Mouse (Mus musculus) MEL (cell line): ENCODE results near the gene Gata2. TPM values are rescaled to one million over a fixed set of nuclear protein-coding genes. Genes with fewer than 3 reads are reported as not detected.

Source experiments
- DNase-seq: peaks from one replicate; pipeline ENCODE4 v3.0.0; 2011; ENCODE audit warnings: low read depth, low spot score
- H3K27ac ChIP-seq: 2 replicates; pipeline ENCODE4 v1.5.1; 2012; ENCODE audit warnings: low read depth, mild to moderate bottlenecking, control low read depth, low read length, moderate library complexity; ENCODE audit not compliant: control insufficient read depth
- H3K27me3 ChIP-seq, 2 experiments: fragments of 150-350 bp in 1 of 2; sonication (generic) in 1 of 2; 2 replicates each; pipeline ENCODE4 v1.6.1; 2012; ENCODE audit warnings: low read length in 2 of 2, mild to moderate bottlenecking in 2 of 2, improper control_type of control experiment in 1 of 2, moderate library complexity in 1 of 2; ENCODE audit not compliant: insufficient read depth in 2 of 2, control insufficient read depth in 1 of 2
- H3K36me3 ChIP-seq, 2 experiments: 2 replicates each; pipeline ENCODE4 v1.6.1; 2012 to 2014; ENCODE audit warnings: low read length in 2 of 2, improper control_type of control experiment in 1 of 2, inconsistent platforms in 1 of 2, mild to moderate bottlenecking in 1 of 2; ENCODE audit not compliant: insufficient read depth in 2 of 2, control insufficient read depth in 1 of 2
- H3K4me1 ChIP-seq, 2 experiments: fragments of 150-350 bp in 1 of 2; sonication (generic) in 1 of 2; 2 replicates each; pipeline ENCODE4 v1.6.1; 2012; ENCODE audit warnings: low read length in 2 of 2, improper control_type of control experiment in 1 of 2, mild to moderate bottlenecking in 1 of 2; ENCODE audit not compliant: insufficient read depth in 2 of 2, control insufficient read depth in 1 of 2
- H3K4me3 ChIP-seq, 2 experiments: fragments of 150-350 bp in 1 of 2; sonication (generic) in 1 of 2; 2 replicates each; pipeline ENCODE4 v1.5.1; 2012; ENCODE audit warnings: low read depth in 2 of 2, low read length in 2 of 2, mild to moderate bottlenecking in 2 of 2, moderate library complexity in 2 of 2, control low read depth in 1 of 2, improper control_type of control experiment in 1 of 2; ENCODE audit not compliant: control insufficient read depth in 1 of 2, insufficient read depth in 1 of 2
- H3K79me2 ChIP-seq: 2 replicates; pipeline ENCODE4 v1.6.1; 2012; ENCODE audit warnings: mild to moderate bottlenecking, low read length, moderate library complexity; ENCODE audit not compliant: control insufficient read depth, poor library complexity, insufficient read depth
- H3K9ac ChIP-seq: 2 replicates; pipeline ENCODE4 v1.6.1; 2012; ENCODE audit warnings: low read depth, mild to moderate bottlenecking, control low read depth, low read length, moderate library complexity; ENCODE audit not compliant: control insufficient read depth, poor library complexity, severe bottlenecking
- H3K9me3 ChIP-seq: fragments of 150-350 bp; sonication (generic); replicated peaks from 2 replicates; pipeline ENCODE4 v1.6.1; 2012; ENCODE audit warnings: mild to moderate bottlenecking, low read length, improper control_type of control experiment, moderate library complexity; ENCODE audit not compliant: insufficient read depth
- BHLHE40 ChIP-seq: IDR thresholded peaks from 2 replicates; pipeline ENCODE4 v1.6.1; 2012; ENCODE audit warnings: low read depth, mild to moderate bottlenecking, inconsistent platforms, low read length, improper control_type of control experiment, borderline replicate concordance
- CHD1 ChIP-seq: IDR thresholded peaks from 2 replicates; pipeline ENCODE4 v1.6.1; 2012; ENCODE audit warnings: low read depth, mild to moderate bottlenecking, inconsistent platforms, low read length, improper control_type of control experiment
- E2F4 ChIP-seq: IDR thresholded peaks from 2 replicates; pipeline ENCODE4 v1.6.1; 2011; ENCODE audit warnings: low read depth, low read length, improper control_type of control experiment, borderline replicate concordance
- GABPA ChIP-seq: IDR thresholded peaks from 2 replicates; pipeline ENCODE4 v1.6.1; 2012; ENCODE audit warnings: low read depth, mild to moderate bottlenecking, inconsistent platforms, low read length, improper control_type of control experiment, moderate library complexity
- GATA1 ChIP-seq: IDR thresholded peaks from 2 replicates; pipeline ENCODE4 v1.6.1; 2011; ENCODE audit warnings: low read depth, low read length, improper control_type of control experiment
- KAT2A ChIP-seq: conservative IDR thresholded peaks from 2 replicates; pipeline ENCODE4 v1.6.1; 2012; ENCODE audit warnings: low read depth, low read length, improper control_type of control experiment, inconsistent platforms
- MAFK ChIP-seq: IDR thresholded peaks from 2 replicates; pipeline ENCODE4 v1.6.1; 2011; ENCODE audit warnings: low read depth, mild to moderate bottlenecking, low read length, improper control_type of control experiment, borderline replicate concordance
- MAZ ChIP-seq: IDR thresholded peaks from 2 replicates; pipeline ENCODE4 v1.6.1; 2012; ENCODE audit warnings: low read depth, mild to moderate bottlenecking, inconsistent platforms, low read length, improper control_type of control experiment
- MEF2A ChIP-seq: IDR thresholded peaks from 2 replicates; pipeline ENCODE4 v1.6.1; 2014; ENCODE audit warnings: low read depth, mild to moderate bottlenecking, inconsistent platforms, low read length, improper control_type of control experiment; ENCODE audit not compliant: poor library complexity, insufficient replicate concordance, severe bottlenecking; ENCODE audit errors: extremely low read depth
- MXI1 ChIP-seq: IDR thresholded peaks from 2 replicates; pipeline ENCODE4 v1.6.1; 2011; ENCODE audit warnings: mild to moderate bottlenecking, low read depth, low read length, improper control_type of control experiment
- MYB ChIP-seq: IDR thresholded peaks from 2 replicates; pipeline ENCODE4 v1.6.1; 2011; ENCODE audit warnings: mild to moderate bottlenecking, low read depth, low read length, improper control_type of control experiment
- MYC ChIP-seq: IDR thresholded peaks from 2 replicates; pipeline ENCODE4 v1.6.1; 2011; ENCODE audit warnings: low read depth, mild to moderate bottlenecking, low read length, improper control_type of control experiment, moderate library complexity
- NELFE ChIP-seq: IDR thresholded peaks from 2 replicates; pipeline ENCODE4 v1.6.1; 2011; ENCODE audit warnings: low read depth, low read length, improper control_type of control experiment
- NRF1 ChIP-seq: IDR thresholded peaks from 2 replicates; pipeline ENCODE4 v1.6.1; 2014; ENCODE audit warnings: low read depth, mild to moderate bottlenecking, inconsistent platforms, low read length, improper control_type of control experiment, moderate library complexity; ENCODE audit not compliant: poor library complexity, insufficient read depth, severe bottlenecking
- POLR2A ChIP-seq, 2 experiments: IDR thresholded peaks; 2 replicates each; pipeline ENCODE4 v1.6.1; 2011 to 2012; ENCODE audit warnings: low read length in 2 of 2, mild to moderate bottlenecking in 2 of 2, control low read depth in 1 of 2, improper control_type of control experiment in 1 of 2, low read depth in 1 of 2, moderate library complexity in 1 of 2; ENCODE audit not compliant: control insufficient read depth in 1 of 2, insufficient read depth in 1 of 2, poor library complexity in 1 of 2
- POLR2AphosphoS5 ChIP-seq: IDR thresholded peaks from 2 replicates; pipeline ENCODE4 v1.6.1; 2012; ENCODE audit warnings: low read depth, borderline replicate concordance, mild to moderate bottlenecking, inconsistent platforms, low read length, moderate library complexity, mixed read lengths
- RCOR1 ChIP-seq: IDR thresholded peaks from 2 replicates; pipeline ENCODE4 v1.6.1; 2012; ENCODE audit warnings: low read depth, mild to moderate bottlenecking, inconsistent platforms, low read length, improper control_type of control experiment
- SIN3A ChIP-seq: IDR thresholded peaks from 2 replicates; pipeline ENCODE4 v1.6.1; 2012; ENCODE audit warnings: low read length, improper control_type of control experiment, inconsistent platforms
- SMC3 ChIP-seq: IDR thresholded peaks from 2 replicates; pipeline ENCODE4 v1.6.1; 2011; ENCODE audit warnings: low read depth, low read length, improper control_type of control experiment
- UBTF ChIP-seq: IDR thresholded peaks from 2 replicates; pipeline ENCODE4 v1.6.1; 2012; ENCODE audit warnings: low read depth, mild to moderate bottlenecking, inconsistent platforms, low read length, improper control_type of control experiment, moderate library complexity, borderline replicate concordance; ENCODE audit not compliant: insufficient read depth
- ZC3H11A ChIP-seq: IDR thresholded peaks from 2 replicates; pipeline ENCODE4 v1.6.1; 2012; ENCODE audit warnings: low read depth, mild to moderate bottlenecking, inconsistent platforms, low read length, improper control_type of control experiment
- ZKSCAN1 ChIP-seq: IDR thresholded peaks from 2 replicates; pipeline ENCODE4 v1.6.1; 2012; ENCODE audit warnings: low read depth, mild to moderate bottlenecking, inconsistent platforms, low read length, improper control_type of control experiment, moderate library complexity
- ZMIZ1 ChIP-seq: IDR thresholded peaks from 2 replicates; pipeline ENCODE4 v1.6.1; 2012; ENCODE audit warnings: low read depth, mild to moderate bottlenecking, inconsistent platforms, low read length, improper control_type of control experiment, moderate library complexity
- polyA plus RNA-seq, 2 experiments: library from polyadenylated mRNA; stranded (reverse) in 1 of 2; unstranded in 1 of 2; fragments of >175 nt in 1 of 2; fragments of >200 nt in 1 of 2; gene quantifications; 2 replicates each; pipeline versions ENCODE4 v1.2.1 to v1.2.4; 2012; ENCODE audit warnings: low replicate concordance in 2 of 2, low read depth in 1 of 2; ENCODE audit not compliant: insufficient read length in 2 of 2, insufficient read depth in 1 of 2, missing spikeins in 1 of 2
- total RNA-seq: library from RNA; depleted of rRNA; stranded (reverse); fragments of 300-350 nt; gene quantifications from 2 replicates; pipeline ENCODE4 v1.2.3, GENCODE M21; 2012

Gata2 gene
- total and polyA plus RNA-seq, 3 experiments = 7.7 to 12.4 TPM; not detected in 1

DNA sequence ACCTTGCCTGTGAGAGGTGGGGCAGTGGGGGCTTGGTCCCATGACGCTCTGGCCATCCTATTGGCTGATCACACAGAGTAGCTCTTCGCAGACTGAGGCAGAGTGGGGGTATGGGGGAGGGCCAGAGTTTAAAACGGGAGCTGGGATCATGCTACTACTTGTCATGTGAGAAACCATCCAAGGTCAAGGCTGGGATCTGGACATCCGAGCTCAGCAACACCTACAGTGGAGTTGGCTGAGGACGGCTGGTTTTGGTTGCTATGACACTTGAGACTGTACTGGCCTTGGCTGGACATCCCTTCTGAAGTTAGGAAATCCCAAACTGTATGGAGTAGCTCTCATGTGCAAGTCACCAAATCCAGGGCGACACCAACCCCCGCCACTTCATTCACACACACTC is 38.1 kb downstream of the Gata2 start:
- no peaks in the 10 kb centered on the region; a peak in 1 of 4 replicates for H3K36me3 ChIP-seq
- no peak for DNase-seq
- TF ChIP-seq MYB (no peak), POLR2AphosphoS5 (no peak), GATA1 (no peak), POLR2A (IDR thresholded peaks at IDR 0.05; ENCODE audit: control insufficient read depth in 1 of 2, insufficient read depth in 1 of 2, low read depth in 1 of 2, low read length in 2 of 2, poor library complexity in 1 of 2) (no peak), NRF1 (no peak), KAT2A (no peak), RCOR1 (no peak), UBTF (no peak), GABPA (no peak), NELFE (no peak), SMC3 (no peak), CHD1 (no peak), MEF2A (no peak), MXI1 (no peak)
- TF ChIP-seq, all 39 proteins: peak for 0
- H3K79me2 ChIP-seq = no peaks in the 10 kb centered on the region
- no peak overlapping the region for H3K4me3 ChIP-seq
- no peaks in the 10 kb centered on the region for H3K9me3 ChIP-seq
- H3K27me3 ChIP-seq = no peaks in the 10 kb centered on the region; a peak in 1 of 4 replicates
- no peak overlapping the region for H3K9ac ChIP-seq
- H3K4me1 ChIP-seq = peaks cover 0 to 8% of the 10 kb centered on the region in 2 experiments; a peak in 2 of 4 replicates
- no peak overlapping the region for H3K27ac ChIP-seq

DNA sequence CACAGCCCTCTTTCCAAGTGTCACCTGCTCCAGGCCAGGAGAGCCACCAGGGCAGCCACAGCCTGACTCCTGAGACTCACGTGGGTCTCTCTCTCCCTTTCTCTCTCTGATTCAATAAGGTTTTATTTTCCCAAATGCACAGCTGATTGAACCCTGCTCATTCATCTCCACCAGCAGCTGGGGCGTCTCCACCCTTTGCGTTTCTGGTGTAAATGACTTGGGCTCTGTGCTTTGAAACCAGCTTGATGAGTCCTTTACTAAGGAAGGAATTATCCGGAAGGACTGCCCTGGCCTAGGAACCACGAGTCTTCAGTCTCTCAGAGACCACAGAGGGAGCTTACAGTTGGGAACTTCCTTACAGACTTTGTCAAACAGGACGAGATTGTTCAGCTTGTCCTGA is 38.5 kb downstream of the Gata2 start:
- no peak overlapping the region for H3K4me3 ChIP-seq
- no peak overlapping the region for H3K27ac ChIP-seq
- DNase-seq = no peak
- H3K36me3 ChIP-seq = no peaks in the 10 kb centered on the region; a peak in 1 of 4 replicates
- TF ChIP-seq MAFK (no peak), GABPA (no peak), KAT2A (no peak), SMC3 (no peak), ZKSCAN1 (no peak), UBTF (no peak), MYB (no peak), MAZ (no peak), E2F4 (no peak), BHLHE40 (no peak), MYC (no peak), ZMIZ1 (no peak), POLR2A (IDR thresholded peaks at IDR 0.05; ENCODE audit: control insufficient read depth in 1 of 2, insufficient read depth in 1 of 2, low read depth in 1 of 2, low read length in 2 of 2, poor library complexity in 1 of 2) (no peak), SIN3A (no peak), ZC3H11A (no peak), NRF1 (no peak)
- H3K9me3 ChIP-seq = no peaks in the 10 kb centered on the region
- no peaks in the 10 kb centered on the region for H3K79me2 ChIP-seq
- no peak overlapping the region for H3K9ac ChIP-seq
- H3K27me3 ChIP-seq = no peaks in the 10 kb centered on the region; a peak in 1 of 4 replicates
- H3K4me1 ChIP-seq = peaks cover 0 to 10% of the 10 kb centered on the region in 2 experiments; a peak in 2 of 4 replicates
